Comparison of ENCODE assay signal across 10 mouse cellular contexts in the genomic region with DNA sequence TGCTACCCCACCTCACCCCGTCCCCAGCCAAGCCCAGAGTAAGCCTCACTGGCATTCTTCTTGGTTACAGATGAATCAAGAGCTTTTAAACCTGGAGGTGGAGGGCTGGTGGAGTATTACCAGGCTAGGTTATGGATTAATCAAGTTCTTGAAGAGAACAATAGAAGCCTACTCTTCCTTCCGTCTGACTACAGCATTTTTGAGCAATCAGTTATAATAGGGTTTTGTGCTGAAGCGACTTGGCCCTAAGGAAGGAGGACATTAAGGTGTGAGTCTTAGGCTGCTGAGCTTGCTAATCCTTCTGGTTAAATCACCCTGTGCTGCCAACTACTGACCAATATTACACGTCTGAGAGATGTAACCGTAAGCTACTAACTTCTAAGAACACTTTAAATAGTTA. TPM values are rescaled to one million over a fixed set of nuclear protein-coding genes. Genes with fewer than 3 reads are reported as not detected.
DNase-seq lines count a peak whose midpoint lies in the region; ATAC-seq and TF ChIP-seq lines count a peak whose summit lies in the region.
"Had no signal": no experiment of that assay in that cellular context is flagged by ENCODE, and none has a peak within 500 bp of the region (broad histone marks: within the 10 kb centered on the region; RNA-seq: fewer than 3 reads in every experiment).

No protein-coding gene starts in this region.

- H3K9ac ChIP-seq in heart, adult 2 months (ENCODE audit: low read depth, low read length): no peak overlapping the region
- peak overlapping the region; percentile 78 for H3K9ac ChIP-seq in CH12.LX (ENCODE audit: insufficient read depth, low read depth)
- no peak overlapping the region for H3K9ac ChIP-seq in heart, embryonic 16.5 days (ENCODE audit: low read length)
- H3K9ac ChIP-seq in liver, embryonic 15.5 days: no peak overlapping the region

- H3K4me1 ChIP-seq in heart, adult 2 months (ENCODE audit: control insufficient read depth, insufficient read depth, low read length): no peaks in the 10 kb centered on the region
- H3K4me1 ChIP-seq in CH12.LX (ENCODE audit: control insufficient read depth in 1 of 2, insufficient read depth in 2 of 2): peaks cover 7 to 38% of the 10 kb centered on the region in 2 experiments
- H3K4me1 ChIP-seq in heart, embryonic 16.5 days (ENCODE audit: control insufficient read depth, insufficient read depth, low read length): no peaks in the 10 kb centered on the region
- H3K4me1 ChIP-seq in liver, embryonic 15.5 days (replicated peaks): peaks cover 23% of the 10 kb centered on the region

- no peak overlapping the region for H3K27ac ChIP-seq in heart, adult 2 months
- H3K27ac ChIP-seq in CH12.LX (ENCODE audit: insufficient read depth, low read depth): peak overlapping the region; percentile 32; the same call in 1 of the 2 replicates
- H3K27ac ChIP-seq in heart, embryonic 16.5 days (ENCODE audit: low read length): no peak overlapping the region
- H3K27ac ChIP-seq in liver, embryonic 15.5 days (replicated peaks): no peak overlapping the region
- H3K27ac ChIP-seq: macrophage had no signal

- H3K4me2 ChIP-seq in CH12.LX (ENCODE audit: insufficient read depth, low read depth, poor library complexity, severe bottlenecking): peak overlapping the region; percentile 62
- peak overlapping the region; percentile 68 for H3K4me2 ChIP-seq in heart, embryonic 16.5 days (ENCODE audit: low read depth, low read length)
- peak overlapping the region; percentile 68 for H3K4me2 ChIP-seq in liver, embryonic 15.5 days

- H3K79me2 ChIP-seq in heart, adult 2 months (replicated peaks; ENCODE audit: control insufficient read depth, insufficient read depth, low read length): no peaks in the 10 kb centered on the region
- no peaks in the 10 kb centered on the region for H3K79me2 ChIP-seq in CH12.LX (replicated peaks; ENCODE audit: control insufficient read depth, extremely low read depth, insufficient read depth, poor library complexity, severe bottlenecking)

- dilution Hi-C loops in CH12.LX (cut with MboI; ENCODE audit: extremely low pct_ligation_motif_present, extremely low pct_unique_long_range_greater_than_20kb, low sequenced_read_pairs): no loop called here

- TF ChIP-seq CTCF in heart, adult 2 months (IDR thresholded peaks at IDR 0.05): no peak
- TF ChIP-seq CTCF in CH12.LX (conservative IDR thresholded peaks at IDR 0.05 in 1 of 2, IDR thresholded peaks at IDR 0.05 in 1 of 2; ENCODE audit: low read depth in 2 of 2, low read length in 2 of 2): no peak

- TF ChIP-seq RAD21 in CH12.LX (IDR thresholded peaks at IDR 0.05; ENCODE audit: low read depth, low read length): no peak

- no peak for DNase-seq in heart, adult 2 months
- DNase-seq in heart, postnatal 4 days: no peak
- no peak for DNase-seq in CH12.LX (ENCODE audit: extremely low read depth)
- no peak for DNase-seq in adrenal gland, postnatal 4 days (ENCODE audit: low spot score in 2 of 2)
- no peak for DNase-seq in ovary, postnatal 10 days (ENCODE audit: low spot score)
- DNase-seq: gastrocnemius, postnatal 36 days had no signal

- intact Hi-C loops in heart, adult 2 months (cut with DNase I): no loop called here

- H3K9me3 ChIP-seq in CH12.LX (replicated peaks; ENCODE audit: low read length): peaks cover 2% of the 10 kb centered on the region
- no peaks in the 10 kb centered on the region for H3K9me3 ChIP-seq in heart, embryonic 16.5 days (replicated peaks; ENCODE audit: control insufficient read depth, low read length)
- no peaks in the 10 kb centered on the region for H3K9me3 ChIP-seq in liver, embryonic 15.5 days (replicated peaks)

- H3K4me3 ChIP-seq in heart, adult 2 months: peak overlapping the region; percentile 15
- peak overlapping the region; percentile 53 to 63 (median 59) for H3K4me3 ChIP-seq in CH12.LX (replicated peaks in 1 of 3; ENCODE audit: low read depth in 2 of 3, low read length in 2 of 3, poor library complexity in 1 of 3)
- peak overlapping the region; percentile 54 for H3K4me3 ChIP-seq in heart, embryonic 16.5 days (ENCODE audit: low read length)
- H3K4me3 ChIP-seq in liver, embryonic 15.5 days (replicated peaks): peak overlapping the region; percentile 50

- no peaks in the 10 kb centered on the region for H3K36me3 ChIP-seq in heart, adult 2 months (ENCODE audit: control insufficient read depth, insufficient read depth, low read length)
- H3K36me3 ChIP-seq in CH12.LX (replicated peaks in 1 of 2; ENCODE audit: control insufficient read depth in 1 of 2, insufficient read depth in 1 of 2, low read length in 1 of 2): no peaks in the 10 kb centered on the region
- no peaks in the 10 kb centered on the region for H3K36me3 ChIP-seq in heart, embryonic 16.5 days (ENCODE audit: control insufficient read depth, insufficient read depth)
- no peaks in the 10 kb centered on the region for H3K36me3 ChIP-seq in liver, embryonic 15.5 days (replicated peaks)

- no peak for ATAC-seq in heart, embryonic 16.5 days (replicated peaks; ENCODE audit: extremely low read depth, insufficient read depth, low FRiP score)
- ATAC-seq in liver, embryonic 15.5 days (ENCODE audit: insufficient read depth): no peak
- no peak for ATAC-seq in monocyte, adult 5-6 weeks (replicated peaks; ENCODE audit: insufficient number of reproducible peaks, low FRiP score, low TSS enrichment, poor library complexity, severe bottlenecking)

- peaks cover 4% of the 10 kb centered on the region; the same call in 1 of the 2 replicates for H3K27me3 ChIP-seq in heart, adult 2 months (ENCODE audit: control insufficient read depth, insufficient read depth, low read length)
- peaks cover 27% of the 10 kb centered on the region for H3K27me3 ChIP-seq in CH12.LX (replicated peaks)
- H3K27me3 ChIP-seq in heart, embryonic 16.5 days (ENCODE audit: control insufficient read depth, insufficient read depth, low read length): peaks cover 15% of the 10 kb centered on the region
- H3K27me3 ChIP-seq in liver, embryonic 15.5 days: peaks cover 53% of the 10 kb centered on the region

- 37% methylated on average over 5 of the region's 5 CpGs for WGBS in heart, adult 2 months
- 20% methylated on average over 5 of the region's 5 CpGs for WGBS in heart, embryonic 16.5 days
- 18% methylated on average over 5 of the region's 5 CpGs for WGBS in liver, embryonic 15.5 days (ENCODE audit: insufficient replicate concordance)

- in situ Hi-C loops in CH12.LX (cut with MboI; ENCODE audit: low pct_ligation_motif_present, low pct_unique_long_range_greater_than_20kb, low sequenced_read_pairs): no loop called here

- no peak for TF ChIP-seq POLR2A in heart, adult 2 months (IDR thresholded peaks at IDR 0.05; ENCODE audit: insufficient read depth, low read depth, low read length)
- TF ChIP-seq POLR2A in CH12.LX (IDR thresholded peaks at IDR 0.05; ENCODE audit: low read depth, low read length): no peak

- no peak for TF ChIP-seq EP300 in heart, adult 2 months (IDR thresholded peaks at IDR 0.05; ENCODE audit: insufficient read depth, low read depth, low read length)
- no peak for TF ChIP-seq EP300 in CH12.LX (IDR thresholded peaks at IDR 0.05; ENCODE audit: low read length)

TF ChIP-seq in CH12.LX, 34 proteins besides CTCF, POLR2A, EP300 and RAD21:
- peak; percentile 52; the same call in 1 of the 2 replicates for TF ChIP-seq MAFK (IDR thresholded peaks at IDR 0.05; ENCODE audit: insufficient replicate concordance, low read length)
- no peak for TF ChIP-seq HCFC1 (IDR thresholded peaks at IDR 0.05; ENCODE audit: low read depth, low read length)

RNA-seq across cellular contexts. Expression of gene Gpx5, which starts 32.2 kb away (rescaled TPM):
- total RNA-seq in heart, adult 2 months (2021): not detected
- polyA plus RNA-seq in heart, adult 2 months (2012; rRNA removed): not detected in 2 replicates
- total RNA-seq in heart, postnatal 4 days (2021): not detected
- total RNA-seq in CH12.LX (2012; rRNA removed) (not detected in 2 replicates), CH12.LX (2014; rRNA removed) (not detected in 2 replicates)
- not detected in 2 replicates for polyA plus RNA-seq in CH12.LX (2012; ENCODE audit: insufficient read length, low read depth)
- not detected in 2 replicates for polyA plus RNA-seq in heart, embryonic 16.5 days (2015; fragmentation: Nextera tagmentation; extraction: Ambion mirVana)
- polyA plus RNA-seq in liver, embryonic 15.5 days (2015; fragmentation: Nextera tagmentation; extraction: Ambion mirVana): not detected in 2 replicates
- not detected for total RNA-seq in adrenal gland, postnatal 4 days (2021)
- not detected in 3 replicates for total RNA-seq in monocyte, adult 5-6 weeks (2017)
- total RNA-seq: gastrocnemius, postnatal 36 days had no signal
- polyA plus RNA-seq: macrophage had no signal

RNA-seq across cellular contexts. Expression of gene Gpx6, which starts 51.6 kb away (rescaled TPM):
- total RNA-seq in heart, adult 2 months (2021): not detected
- polyA plus RNA-seq in heart, adult 2 months (2012; rRNA removed): not detected in 2 replicates
- total RNA-seq in heart, postnatal 4 days (2021): not detected
- 0.29 TPM in 1 of 2 replicates, not detected in the other for total RNA-seq in CH12.LX (2012; rRNA removed)
- total RNA-seq in CH12.LX (2014; rRNA removed): 1.3 and 1.4 TPM in 2 replicates
- polyA plus RNA-seq in CH12.LX (2012; ENCODE audit: insufficient read length, low read depth): 1.2 and 2.2 TPM in 2 replicates
- 0.21 TPM in 1 of 2 replicates, not detected in the other for polyA plus RNA-seq in heart, embryonic 16.5 days (2015; fragmentation: Nextera tagmentation; extraction: Ambion mirVana)
- polyA plus RNA-seq in liver, embryonic 15.5 days (2015; fragmentation: Nextera tagmentation; extraction: Ambion mirVana): not detected in 2 replicates
- total RNA-seq in adrenal gland, postnatal 4 days (2021): under 1 TPM in 1 of 2 experiments, not detected in 1; 0.81 TPM
- total RNA-seq in monocyte, adult 5-6 weeks (2017): not detected in 3 replicates
- total RNA-seq: gastrocnemius, postnatal 36 days had no signal
- polyA plus RNA-seq: macrophage had no signal
